Mouse (Mus musculus) kidney, adult 2 months (tissue): ENCODE measurements around the gene Slc25a28. TPM values are rescaled to one million over a fixed set of nuclear protein-coding genes. Genes with fewer than 3 reads are reported as not detected.

Experiments used
- DNase-seq: peaks from one replicate; pipeline ENCODE4 v3.0.0; 2021
- H3K27ac ChIP-seq: fragments of 200-500 bp; 2 replicates; pipeline ENCODE4 v1.5.1; 2012; ENCODE audit warnings: low read depth, low read length, control low read depth, inconsistent platforms; ENCODE audit not compliant: insufficient read depth
- H3K27me3 ChIP-seq: fragments of 200-500 bp; replicated peaks from 2 replicates; pipeline ENCODE4 v1.6.1; 2012; ENCODE audit warnings: mild to moderate bottlenecking, moderate library complexity, low read length, inconsistent platforms; ENCODE audit not compliant: control insufficient read depth, insufficient read depth
- H3K36me3 ChIP-seq: fragments of 200-500 bp; 2 replicates; pipeline ENCODE4 v1.6.1; 2012; ENCODE audit warnings: mild to moderate bottlenecking, moderate library complexity, low read length, inconsistent platforms; ENCODE audit not compliant: control insufficient read depth, insufficient read depth
- H3K4me1 ChIP-seq: fragments of 200-500 bp; 2 replicates; pipeline ENCODE4 v1.6.1; 2011; ENCODE audit warnings: low read length; ENCODE audit not compliant: control insufficient read depth, insufficient read depth
- H3K4me3 ChIP-seq: fragments of 200-500 bp; 2 replicates; pipeline ENCODE4 v1.5.1; 2011; ENCODE audit warnings: mild to moderate bottlenecking, low read depth, low read length, control low read depth; ENCODE audit not compliant: insufficient read depth
- CTCF ChIP-seq: fragments of 200-500 bp; conservative IDR thresholded peaks from 2 replicates; pipeline ENCODE4 v1.5.1; 2011; ENCODE audit warnings: low read depth, mild to moderate bottlenecking, control low read depth, low read length, moderate library complexity, mixed read lengths; ENCODE audit not compliant: insufficient read depth, insufficient read length
- POLR2A ChIP-seq: fragments of 200-500 bp; IDR thresholded peaks from one replicate; pipeline ENCODE4 v1.6.1; 2011; ENCODE audit warnings: low read depth, low read length, control low read depth
- WGBS: fragments of 180-500 bp; shearing (Covaris S2); methylation state at CpG from one replicate; pipeline ENCODE4 v1.1.7; 2018; 5-methylcytosine and 5-hydroxymethylcytosine counted together
- polyA plus RNA-seq: library from polyadenylated mRNA; depleted of rRNA; stranded (reverse); fragments of >200 nt; gene quantifications from 2 replicates; pipeline ENCODE4 v1.2.3, GENCODE M21; 2012

The Slc25a28 gene
- polyA plus RNA-seq, 1 experiment = 83.2 TPM

- no peaks in the 10 kb centered on the region for H3K36me3 ChIP-seq
- no peaks in the 10 kb centered on the region for H3K4me1 ChIP-seq
- WGBS = 46% methylated on average over 11 of the region's 11 CpGs
- no peak overlapping the region for H3K27ac ChIP-seq
- H3K27me3 ChIP-seq = no peaks in the 10 kb centered on the region
- no peak overlapping the region for H3K4me3 ChIP-seq
- TF ChIP-seq POLR2A = no peak
- peak; percentile 90 for TF ChIP-seq CTCF
- DNase-seq = peak; percentile 70
Observed at GRCm38 (mm10) chr19:43655735-43656492, 18.8 kb downstream of the Slc25a28 start.

- Histone ChIP-seq H3K4me1 (no peaks in the 10 kb centered on the region), H3K27ac (no peak overlapping the region), H3K36me3 (no peaks in the 10 kb centered on the region), H3K4me3 (no peak overlapping the region), H3K27me3 (no peaks in the 10 kb centered on the region)
- 50% methylated on average over 8 of the region's 8 CpGs for WGBS
- no peak for TF ChIP-seq CTCF
- TF ChIP-seq POLR2A = no peak
- DNase-seq = no peak
Observed at GRCm38 (mm10) chr19:43651241-43651785, 23.4 kb downstream of the Slc25a28 start.

DNA sequence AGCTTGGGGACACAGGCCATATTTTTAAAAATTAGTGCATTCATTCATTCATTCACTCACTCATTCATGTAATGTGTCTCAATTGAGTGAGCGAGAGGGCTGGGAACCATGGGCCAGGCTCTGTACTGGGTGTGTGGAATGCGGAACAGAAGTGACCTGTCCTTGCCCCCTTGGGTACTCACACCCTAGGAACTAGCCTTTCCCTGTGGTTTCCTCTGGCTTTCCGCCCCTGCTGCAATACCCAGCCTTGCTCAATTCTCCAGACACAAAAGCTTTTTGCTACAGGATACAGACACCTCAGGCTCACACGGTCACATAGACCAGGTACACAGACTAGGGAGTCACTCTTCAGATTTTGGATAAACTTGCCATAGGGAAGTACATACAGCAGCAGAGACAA is 26.3 kb downstream of the Slc25a28 start:
- Histone ChIP-seq H3K4me1 (no peaks in the 10 kb centered on the region), H3K27me3 (no peaks in the 10 kb centered on the region), H3K4me3 (no peak overlapping the region), H3K27ac (no peak overlapping the region), H3K36me3 (no peaks in the 10 kb centered on the region)
- 81% methylated on average over 4 of the region's 4 CpGs for WGBS
- TF ChIP-seq CTCF (no peak), POLR2A (no peak)
- no peak for DNase-seq

GRCm38 (mm10) chr19:43647261-43647660 is 27.4 kb downstream of the Slc25a28 start:
- Histone ChIP-seq H3K27ac (no peak overlapping the region), H3K36me3 (no peaks in the 10 kb centered on the region), H3K4me3 (no peak overlapping the region), H3K27me3 (no peaks in the 10 kb centered on the region), H3K4me1 (no peaks in the 10 kb centered on the region)
- 82% methylated on average over 9 of the region's 9 CpGs for WGBS
- DNase-seq = no peak
- TF ChIP-seq CTCF (no peak), POLR2A (no peak)

GRCm38 (mm10) chr19:43646852-43647251 is 27.8 kb downstream of the Slc25a28 start:
- Histone ChIP-seq H3K4me1 (no peaks in the 10 kb centered on the region), H3K4me3 (no peak overlapping the region), H3K27me3 (no peaks in the 10 kb centered on the region), H3K36me3 (no peaks in the 10 kb centered on the region), H3K27ac (no peak overlapping the region)
- no peak for DNase-seq
- 55% methylated on average over 7 of the region's 7 CpGs for WGBS
- TF ChIP-seq POLR2A (no peak), CTCF (no peak)

DNA sequence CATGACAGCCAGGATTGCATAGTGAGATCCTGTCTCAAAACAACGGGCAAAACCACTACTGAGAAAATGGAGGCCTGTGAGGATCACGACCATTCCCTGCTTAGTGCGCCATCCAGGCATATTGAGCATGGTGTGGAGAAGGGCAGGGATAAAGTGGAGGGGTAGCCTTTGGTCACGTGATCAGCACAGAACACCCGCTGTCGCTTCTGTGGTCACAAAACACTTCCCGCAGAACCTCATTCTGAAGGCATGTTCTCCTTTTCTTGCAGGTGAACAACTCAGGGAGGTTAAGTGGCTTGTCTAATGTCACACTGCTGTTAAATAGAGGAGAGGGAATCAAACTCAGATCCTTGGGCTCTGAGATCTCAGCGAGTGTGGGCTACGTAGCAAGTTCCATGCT is 29.2 kb downstream of the Slc25a28 start:
- H3K27me3 ChIP-seq = no peaks in the 10 kb centered on the region
- WGBS = 93% methylated on average over 9 of the region's 9 CpGs
- no peaks in the 10 kb centered on the region for H3K36me3 ChIP-seq
- no peak overlapping the region for H3K4me3 ChIP-seq
- H3K4me1 ChIP-seq = no peaks in the 10 kb centered on the region
- no peak for TF ChIP-seq CTCF
- no peak for TF ChIP-seq POLR2A
- DNase-seq = no peak
- no peak overlapping the region for H3K27ac ChIP-seq

- no peaks in the 10 kb centered on the region for H3K36me3 ChIP-seq
- no peak overlapping the region for H3K27ac ChIP-seq
- TF ChIP-seq POLR2A (no peak), CTCF (no peak)
- no peak for DNase-seq
- no peaks in the 10 kb centered on the region for H3K4me1 ChIP-seq
- 85% methylated on average over 9 of the region's 9 CpGs for whole genome bisulfite sequencing
- no peak overlapping the region for H3K4me3 ChIP-seq
- no peaks in the 10 kb centered on the region for H3K27me3 ChIP-seq
Observed at GRCm38 (mm10) chr19:43642843-43643242, 31.8 kb downstream of the Slc25a28 start.
